Mouse (Mus musculus): ENCODE data around the gene Tex52.

DNA sequence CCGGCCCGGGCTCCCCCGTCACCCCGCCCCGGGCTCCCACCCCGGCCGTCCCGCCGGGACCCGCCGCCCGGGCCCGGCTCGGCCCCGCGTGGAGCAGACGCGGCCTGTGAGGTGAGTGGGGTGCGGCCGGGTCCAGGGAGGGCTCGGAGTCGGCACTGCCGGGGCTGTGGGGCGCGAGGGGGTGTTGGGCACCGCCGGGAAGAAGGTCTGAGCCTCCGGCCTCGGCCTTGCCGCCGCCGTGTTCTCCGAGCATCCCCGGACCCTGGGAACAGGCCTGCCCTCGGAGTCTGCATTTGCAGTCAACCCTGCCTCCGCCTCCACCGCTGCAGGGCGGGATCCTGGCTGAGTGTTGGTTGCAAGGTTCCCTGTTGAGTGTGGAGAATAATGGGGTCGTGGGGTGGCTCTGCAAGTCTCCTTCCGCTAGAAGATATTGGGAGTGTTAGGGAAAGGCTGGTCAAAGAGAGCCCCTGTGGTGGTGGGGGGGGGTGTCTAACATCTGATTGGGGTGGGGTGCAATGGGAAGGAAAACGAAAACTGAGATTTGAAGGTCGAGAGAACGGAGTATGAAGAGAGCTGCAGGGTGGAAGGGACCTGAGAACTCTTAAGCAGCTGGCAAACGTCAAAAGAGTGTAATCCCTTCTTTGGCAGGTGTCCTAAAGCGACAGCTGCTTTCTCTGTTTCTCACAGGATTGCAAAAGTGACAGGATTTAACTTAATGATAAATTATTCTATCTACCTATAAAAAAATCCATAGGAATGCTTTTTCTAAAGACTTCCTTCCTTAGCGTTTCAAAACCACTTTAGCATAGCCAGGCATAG, 12.0 kb upstream of the Tex52 start:
- no peak for TF ChIP-seq CTCF (IDR thresholded peaks at IDR 0.05; ENCODE audit: low read depth)
- TF ChIP-seq EP300 (IDR thresholded peaks at IDR 0.05; ENCODE audit: low read depth) = no peak

Data from heart, postnatal 0 days (tissue).